Mouse (Mus musculus) heart, adult 2 months (tissue): ENCODE measurements at regions not wholly inside any gene's neighbourhood (a gene's known extent, or its start where the extent isn't known, plus 50 kb on each side); places are given as distances from the start of the nearest gene placed in this dataset.

Experiments used
- CTCF ChIP-seq: fragments of 200-600 bp; IDR thresholded peaks from 2 replicates; pipeline ENCODE4 v1.8.1; 2022; ENCODE audit warnings: antibody characterized with exemption, mild to moderate bottlenecking, moderate library complexity
- POLR2A ChIP-seq: fragments of 200-500 bp; IDR thresholded peaks from 2 replicates; pipeline ENCODE4 v1.6.1; 2011; ENCODE audit warnings: mild to moderate bottlenecking, low read depth, low read length, control low read depth; ENCODE audit not compliant: insufficient read depth

GRCm38 (mm10) chr8:46367125-46367524 is 72.7 kb upstream of the Helt start:
- no peak for TF ChIP-seq CTCF
- TF ChIP-seq POLR2A, result no peak
